In the genomic region with DNA sequence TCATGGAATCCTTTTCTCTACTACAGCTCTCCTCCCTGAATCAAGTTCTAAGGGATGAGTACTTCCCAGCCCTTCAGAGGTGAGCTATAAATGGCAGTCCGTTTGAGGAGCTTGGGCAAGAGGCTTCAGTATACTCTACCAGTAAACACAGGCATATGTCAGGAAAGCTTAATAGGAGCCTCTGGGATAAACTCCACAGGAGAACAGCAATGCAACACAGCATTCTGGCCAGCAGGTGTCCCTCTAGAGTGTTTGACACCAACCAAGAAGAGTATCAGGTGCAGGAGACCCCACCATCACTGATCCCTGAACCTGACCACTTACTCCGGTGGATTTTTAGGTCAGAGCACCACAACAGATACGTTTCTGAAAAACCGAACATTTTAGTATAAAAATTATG, we compare ENCODE assay signal across 9 mouse cellular contexts.
DNase-seq lines count a peak whose midpoint lies in the region; ATAC-seq and TF ChIP-seq lines count a peak whose summit lies in the region.
"Had no signal": no experiment of that assay in that cellular context is flagged by ENCODE, and none has a peak within 500 bp of the region (broad histone marks: within the 10 kb centered on the region; RNA-seq: fewer than 3 reads in every experiment).

No protein-coding gene starts in this region.

- H3K4me2 ChIP-seq in kidney, embryonic 14.5 days (replicated peaks; ENCODE audit: low read depth, low read length) = no peak overlapping the region
- no peak overlapping the region for H3K4me2 ChIP-seq in stomach, postnatal 0 days (replicated peaks; ENCODE audit: low read depth)
- H3K4me2 ChIP-seq: liver, embryonic 15.5 days had no signal

- intact Hi-C loops in left cerebral cortex, postnatal 4 days (cut with DNase I) = no loop called here

- peak; percentile 50 for DNase-seq in adrenal gland, postnatal 14 days
- no peak for DNase-seq in adrenal gland, postnatal 4 days (ENCODE audit: low spot score in 2 of 2)
- peak; percentile 51 for DNase-seq in left cerebral cortex, postnatal 4 days
- DNase-seq in left cerebral cortex, adult 11 months (ENCODE audit: low spot score) = no peak
- DNase-seq in brain, embryonic 14.5 days (ENCODE audit: low read depth) = peak; percentile 71
- peak; percentile 71 for DNase-seq in stomach, postnatal 0 days (ENCODE audit: low spot score)
- no peak for DNase-seq in frontal cortex, postnatal 14 days (ENCODE audit: low spot score in 2 of 2)

- TF ChIP-seq CTCF in brain, embryonic 14.5 days (IDR thresholded peaks at IDR 0.05; ENCODE audit: borderline replicate concordance, extremely low read depth, insufficient read depth, insufficient read length) = peak; percentile 62; the same call in 1 of the 2 replicates
- peak; percentile 75 for TF ChIP-seq CTCF in stomach, postnatal 0 days (IDR thresholded peaks at IDR 0.05; ENCODE audit: low read depth)

- WGBS in kidney, embryonic 14.5 days = 64% methylated on average over 4 of the region's 4 CpGs
- 55% methylated on average over 4 of the region's 4 CpGs for WGBS in stomach, postnatal 0 days

- H3K36me3 ChIP-seq in kidney, embryonic 14.5 days (ENCODE audit: control insufficient read depth, insufficient read depth, low read length) = no peaks in the 10 kb centered on the region
- no peaks in the 10 kb centered on the region for H3K36me3 ChIP-seq in stomach, postnatal 0 days (ENCODE audit: control insufficient read depth, insufficient read depth, low read length)
- H3K36me3 ChIP-seq: liver, embryonic 15.5 days had no signal

- H3K4me1 ChIP-seq in kidney, embryonic 14.5 days (ENCODE audit: control insufficient read depth, insufficient read depth, low read length) = no peaks in the 10 kb centered on the region
- H3K4me1 ChIP-seq in stomach, postnatal 0 days (replicated peaks; ENCODE audit: control insufficient read depth, insufficient read depth) = no peaks in the 10 kb centered on the region
- H3K4me1 ChIP-seq: liver, embryonic 15.5 days had no signal

- no peak overlapping the region for H3K4me3 ChIP-seq in kidney, embryonic 14.5 days (ENCODE audit: low read length)
- H3K4me3 ChIP-seq in stomach, postnatal 0 days (ENCODE audit: low read depth, low read length) = no peak overlapping the region
- H3K4me3 ChIP-seq: liver, embryonic 15.5 days had no signal

- no peaks in the 10 kb centered on the region for H3K27me3 ChIP-seq in kidney, embryonic 14.5 days (ENCODE audit: control insufficient read depth, insufficient read depth, low read length)
- no peaks in the 10 kb centered on the region for H3K27me3 ChIP-seq in stomach, postnatal 0 days (ENCODE audit: control insufficient read depth, insufficient read depth, low read length)
- H3K27me3 ChIP-seq: liver, embryonic 15.5 days had no signal

- ATAC-seq in kidney, embryonic 14.5 days (ENCODE audit: low FRiP score, low TSS enrichment) = 0 out of 2 replicates have a peak, but pooled peaks have one; percentile 46
- ATAC-seq in stomach, postnatal 0 days (ENCODE audit: low FRiP score, low TSS enrichment) = peak; percentile 41; the same call in 1 of the 2 replicates

- no peak for TF ChIP-seq POLR2A in brain, embryonic 14.5 days (IDR thresholded peaks at IDR 0.05; ENCODE audit: borderline replicate concordance, extremely low read depth, insufficient read depth, insufficient read length, poor library complexity, severe bottlenecking)

- H3K9ac ChIP-seq in kidney, embryonic 14.5 days (ENCODE audit: low read depth, low read length) = no peak overlapping the region
- no peak overlapping the region for H3K9ac ChIP-seq in stomach, postnatal 0 days (ENCODE audit: low read length)
- H3K9ac ChIP-seq: liver, embryonic 15.5 days had no signal

- peaks cover 7% of the 10 kb centered on the region; the same call in 1 of the 2 replicates for H3K9me3 ChIP-seq in kidney, embryonic 14.5 days (ENCODE audit: control insufficient read depth, low read length)
- H3K9me3 ChIP-seq in stomach, postnatal 0 days (ENCODE audit: control insufficient read depth, low read length) = no peaks in the 10 kb centered on the region
- H3K9me3 ChIP-seq: liver, embryonic 15.5 days had no signal

- H3K27ac ChIP-seq in kidney, embryonic 14.5 days (ENCODE audit: low read depth, low read length) = no peak overlapping the region
- H3K27ac ChIP-seq in stomach, postnatal 0 days (replicated peaks) = no peak overlapping the region
- H3K27ac ChIP-seq: liver, embryonic 15.5 days had no signal

- no peak for TF ChIP-seq EP300 in stomach, postnatal 0 days (optimal IDR thresholded peaks at IDR 0.05)

Comparison
In these comparisons a context has a peak if more than half of its experiments do, and no peak if none do; other contexts are left out.
1. DNase-seq: peak in adrenal gland, postnatal 14 days (single experiment), left cerebral cortex, postnatal 4 days (single experiment), brain, embryonic 14.5 days (single experiment) and stomach, postnatal 0 days (single experiment); none in adrenal gland, postnatal 4 days (0 of 2), left cerebral cortex, adult 11 months (single experiment) and frontal cortex, postnatal 14 days (0 of 2).